Mouse (Mus musculus) megakaryocyte, embryonic 14.5 days (primary cell): ENCODE measurements around the gene Osbpl3.

Experiments used
- FLI1 ChIP-seq: IDR thresholded peaks from 2 replicates; pipeline ENCODE4 v1.6.1; 2012; ENCODE audit warnings: low read length, inconsistent platforms, mixed read lengths
- GATA1 ChIP-seq: IDR thresholded peaks from 3 replicates; pipeline ENCODE4 v1.6.1; 2012; ENCODE audit warnings: mixed read lengths, low read length, inconsistent platforms, borderline replicate concordance

- no peak for TF ChIP-seq GATA1
- no peak for TF ChIP-seq FLI1
These were observed at the start of gene Osbpl3 for GRCm38 (mm10) chr6:50455829-50456469.
